Mouse (Mus musculus): ENCODE measurements around the gene Olfr738. TPM values are rescaled to one million over a fixed set of nuclear protein-coding genes. Genes with fewer than 3 reads are reported as not detected.

The Olfr738 gene
- total RNA-seq (2015; ENCODE audit: low replicate concordance) (not detected in 2 replicates), total RNA-seq (2017; ENCODE audit: low replicate concordance) (not detected in 2 replicates)

GRCm38 (mm10) chr14:50407268-50407667, at the start of gene Olfr738:
TSS of gene Olfr738 (plus strand) at chr14:50407568.
- no peak for ATAC-seq (replicated peaks; ENCODE audit: low FRiP score, poor library complexity, severe bottlenecking)

- ATAC-seq (replicated peaks; ENCODE audit: low FRiP score, poor library complexity, severe bottlenecking) = no peak
These were observed 49.8 kb upstream of the Olfr738 start, which contains the start of gene Tlr11 for GRCm38 (mm10) chr14:50357593-50357992. TSS of gene Tlr11 (plus strand) at chr14:50357914.

GRCm38 (mm10) chr14:50360480-50360879, 46.9 kb upstream of the Olfr738 start:
- no peak for ATAC-seq (replicated peaks; ENCODE audit: low FRiP score, poor library complexity, severe bottlenecking)

GRCm38 (mm10) chr14:50363561-50363960, 43.8 kb upstream of the Olfr738 start:
- no peak for ATAC-seq (replicated peaks; ENCODE audit: low FRiP score, poor library complexity, severe bottlenecking)

GRCm38 (mm10) chr14:50380863-50381262, 26.5 kb upstream of the Olfr738 start, which contains the start of gene Olfr736:
TSS of gene Olfr736 (plus strand) at chr14:50381163.
- no peak for ATAC-seq (replicated peaks; ENCODE audit: low FRiP score, poor library complexity, severe bottlenecking)

GRCm38 (mm10) chr14:50418326-50418725, 11.0 kb downstream of the Olfr738 start, which contains the start of gene Olfr739:
TSS of gene Olfr739 (plus strand) at chr14:50418626.
- no peak for ATAC-seq (replicated peaks; ENCODE audit: low FRiP score, poor library complexity, severe bottlenecking)

- ATAC-seq (replicated peaks; ENCODE audit: low FRiP score, poor library complexity, severe bottlenecking) = no peak
These were observed 37.9 kb downstream of the Olfr738 start, which contains the start of gene Olfr740 for GRCm38 (mm10) chr14:50445245-50445644. TSS of gene Olfr740 (plus strand) at chr14:50445545.

Other genes with a start within 250 kb of the Olfr738 start
- gene Olfr730, start 219.4 kb upstream of the Olfr738 start, total RNA-seq (2015; ENCODE audit: low replicate concordance) = not detected in 2 replicates
- gene Olfr730, start 219.4 kb upstream of the Olfr738 start, total RNA-seq (2017; ENCODE audit: low replicate concordance) = not detected in 2 replicates
- gene Olfr731, start 165.7 kb upstream of the Olfr738 start, total RNA-seq (2015; ENCODE audit: low replicate concordance) = not detected in 2 replicates
- gene Olfr731, start 165.7 kb upstream of the Olfr738 start, total RNA-seq (2017; ENCODE audit: low replicate concordance) = not detected in 2 replicates
- not detected in 2 replicates for gene Olfr732, start 123.4 kb upstream of the Olfr738 start, total RNA-seq (2015; ENCODE audit: low replicate concordance)
- not detected in 2 replicates for gene Olfr732, start 123.4 kb upstream of the Olfr738 start, total RNA-seq (2017; ENCODE audit: low replicate concordance)
- gene Olfr733, start 106.0 kb upstream of the Olfr738 start, total RNA-seq (2015; ENCODE audit: low replicate concordance) = not detected in 2 replicates
- not detected in 2 replicates for gene Olfr733, start 106.0 kb upstream of the Olfr738 start, total RNA-seq (2017; ENCODE audit: low replicate concordance)
- gene Olfr734, start 80.8 kb upstream of the Olfr738 start, total RNA-seq (2015; ENCODE audit: low replicate concordance) = not detected in 2 replicates
- not detected in 2 replicates for gene Olfr734, start 80.8 kb upstream of the Olfr738 start, total RNA-seq (2017; ENCODE audit: low replicate concordance)
- gene Olfr735, start 58.7 kb upstream of the Olfr738 start, total RNA-seq (2015; ENCODE audit: low replicate concordance) = not detected in 2 replicates
- not detected in 2 replicates for gene Olfr735, start 58.7 kb upstream of the Olfr738 start, total RNA-seq (2017; ENCODE audit: low replicate concordance)
- gene Tlr11, start 49.7 kb upstream of the Olfr738 start, total RNA-seq (2015; ENCODE audit: low replicate concordance) = 0.42 TPM in 1 of 2 replicates, not detected in the other
- not detected in 2 replicates for gene Tlr11, start 49.7 kb upstream of the Olfr738 start, total RNA-seq (2017; ENCODE audit: low replicate concordance)
- gene Olfr736, start 26.4 kb upstream of the Olfr738 start, total RNA-seq (2015; ENCODE audit: low replicate concordance) = not detected in 2 replicates
- not detected in 2 replicates for gene Olfr736, start 26.4 kb upstream of the Olfr738 start, total RNA-seq (2017; ENCODE audit: low replicate concordance)
- gene Olfr739, start 11.1 kb downstream of the Olfr738 start, total RNA-seq (2015; ENCODE audit: low replicate concordance) = not detected in 2 replicates
- not detected in 2 replicates for gene Olfr739, start 11.1 kb downstream of the Olfr738 start, total RNA-seq (2017; ENCODE audit: low replicate concordance)
- 0.38 TPM in 1 of 2 replicates, not detected in the other for gene Olfr740, start 38.0 kb downstream of the Olfr738 start, total RNA-seq (2015; ENCODE audit: low replicate concordance)
- gene Olfr740, start 38.0 kb downstream of the Olfr738 start, total RNA-seq (2017; ENCODE audit: low replicate concordance) = not detected in 2 replicates
- not detected in 2 replicates for gene Olfr741, start 65.2 kb downstream of the Olfr738 start, total RNA-seq (2015; ENCODE audit: low replicate concordance)
- gene Olfr741, start 65.2 kb downstream of the Olfr738 start, total RNA-seq (2017; ENCODE audit: low replicate concordance) = 0.56 TPM in 1 of 2 replicates, not detected in the other
- not detected in 2 replicates for gene Olfr742, start 96.0 kb downstream of the Olfr738 start, total RNA-seq (2015; ENCODE audit: low replicate concordance)
- gene Olfr742, start 96.0 kb downstream of the Olfr738 start, total RNA-seq (2017; ENCODE audit: low replicate concordance) = not detected in 2 replicates
- gene Olfr743, start 114.3 kb downstream of the Olfr738 start, total RNA-seq (2015; ENCODE audit: low replicate concordance) = not detected in 2 replicates
- not detected in 2 replicates for gene Olfr743, start 114.3 kb downstream of the Olfr738 start, total RNA-seq (2017; ENCODE audit: low replicate concordance)
- not detected in 2 replicates for gene Olfr744, start 207.3 kb downstream of the Olfr738 start, total RNA-seq (2015; ENCODE audit: low replicate concordance)
- gene Olfr744, start 207.3 kb downstream of the Olfr738 start, total RNA-seq (2017; ENCODE audit: low replicate concordance) = not detected in 2 replicates
- gene Olfr745, start 231.8 kb downstream of the Olfr738 start, total RNA-seq (2015; ENCODE audit: low replicate concordance) = not detected in 2 replicates
- gene Olfr745, start 231.8 kb downstream of the Olfr738 start, total RNA-seq (2017; ENCODE audit: low replicate concordance) = not detected in 2 replicates
- gene Olfr746, start 239.5 kb downstream of the Olfr738 start, total RNA-seq (2015; ENCODE audit: low replicate concordance) = not detected in 2 replicates
- not detected in 2 replicates for gene Olfr746, start 239.5 kb downstream of the Olfr738 start, total RNA-seq (2017; ENCODE audit: low replicate concordance)

Data from erythroblast, adult 5-6 weeks (primary cell).